Mouse (Mus musculus): ENCODE results near the gene Ptprb.

The Ptprb gene

GRCm38 (mm10) chr10:116374111-116374510 lies 98.8 kb downstream of the Ptprb start:
- DNase-seq (ENCODE audit: low spot score in 2 of 2) = no peak

GRCm38 (mm10) chr10:116376853-116377252 lies 101.5 kb downstream of the Ptprb start:
- no peak for DNase-seq (ENCODE audit: low spot score in 2 of 2)

- no peak for DNase-seq (ENCODE audit: low spot score in 2 of 2)
Observed at GRCm38 (mm10) chr10:116382826-116383685, 107.7 kb downstream of the Ptprb start.

GRCm38 (mm10) chr10:116384401-116384800 lies 109.1 kb downstream of the Ptprb start:
- DNase-seq (ENCODE audit: low spot score in 2 of 2) = no peak

- DNase-seq (ENCODE audit: low spot score in 2 of 2) = no peak
Observed at GRCm38 (mm10) chr10:116386391-116386885, 111.1 kb downstream of the Ptprb start.

DNA sequence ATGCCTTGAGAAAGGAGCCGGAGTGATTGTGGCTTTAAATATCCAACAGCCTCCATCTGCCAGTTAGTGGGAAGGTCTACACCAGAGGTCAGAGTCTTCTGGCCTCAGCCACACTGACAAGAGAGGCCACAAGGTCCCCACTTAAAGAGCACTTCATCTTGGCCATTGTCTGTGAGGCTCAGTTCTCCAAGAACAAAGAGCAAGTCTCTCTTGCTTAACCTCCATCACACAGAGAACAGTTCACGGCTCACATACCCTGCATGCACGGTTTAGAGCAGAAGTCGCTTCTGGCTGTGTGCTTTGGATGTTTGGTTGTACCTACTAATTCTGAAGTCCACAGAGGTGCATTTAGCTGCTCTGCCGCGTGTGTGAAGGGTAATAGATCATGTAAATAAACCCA lies 113.5 kb downstream of the Ptprb start:
- no peak for DNase-seq (ENCODE audit: low spot score in 2 of 2)

DNA sequence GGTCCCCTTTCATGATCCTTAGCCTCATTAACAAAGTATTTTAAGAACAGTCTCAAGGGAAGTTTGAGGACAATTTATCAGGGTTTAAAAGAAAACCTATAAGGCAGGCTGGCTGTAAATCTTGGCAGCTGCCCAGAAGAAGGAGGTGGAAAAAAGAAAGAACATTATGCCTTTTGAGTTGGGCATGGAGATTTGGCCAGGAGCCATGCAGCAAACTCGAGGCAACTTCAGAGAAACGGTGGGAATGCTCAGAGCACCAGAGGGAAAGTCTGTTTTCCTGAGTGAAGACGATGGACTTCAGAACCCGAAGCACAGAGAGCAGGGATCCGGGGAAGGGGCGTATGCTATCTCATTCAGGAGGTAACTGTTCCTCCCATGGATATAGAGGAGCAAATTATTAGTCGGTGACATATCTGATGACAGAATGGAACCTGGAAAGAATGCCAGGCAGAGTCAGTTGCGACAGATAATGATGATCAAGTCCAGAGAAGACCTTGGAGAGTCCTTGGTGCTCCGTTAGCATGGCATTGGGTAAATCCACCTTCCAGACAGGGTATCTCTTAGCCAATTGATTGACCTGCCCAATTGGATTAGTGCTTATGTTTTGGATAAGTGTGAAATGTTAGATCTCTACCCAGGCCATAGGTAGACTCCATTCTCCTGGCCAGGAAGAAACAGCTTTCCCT lies 118.6 kb downstream of the Ptprb start:
- peak in 1 of 2 experiments; percentile 41 for DNase-seq (ENCODE audit: low spot score in 2 of 2)

GRCm38 (mm10) chr10:116394585-116394984 lies 119.3 kb downstream of the Ptprb start:
- DNase-seq (ENCODE audit: low spot score in 2 of 2) = no peak

- DNase-seq (ENCODE audit: low spot score in 2 of 2) = no peak
Observed at GRCm38 (mm10) chr10:116396279-116396678, 121.0 kb downstream of the Ptprb start.

DNA sequence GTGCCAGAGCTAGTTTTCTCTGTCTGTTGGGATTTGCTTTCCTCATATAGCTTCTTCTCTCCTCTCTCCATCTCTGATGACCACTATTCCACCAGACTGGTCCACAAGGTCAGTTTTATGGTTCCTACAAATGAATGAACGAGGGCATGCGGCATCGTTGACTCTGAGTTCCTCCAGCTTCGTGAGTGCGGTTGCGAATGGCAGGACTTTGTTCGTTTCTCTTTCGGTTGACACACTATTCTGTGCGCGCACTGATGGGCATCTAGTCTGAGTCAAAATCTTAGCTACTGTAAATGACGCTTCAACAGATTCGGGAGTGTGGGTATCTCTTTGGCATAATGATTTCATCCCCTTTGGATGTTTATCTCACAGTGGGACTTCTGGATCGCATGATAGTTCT lies 121.6 kb downstream of the Ptprb start:
- DNase-seq (ENCODE audit: low spot score in 2 of 2) = no peak

- DNase-seq (ENCODE audit: low spot score in 2 of 2) = no peak
Observed at GRCm38 (mm10) chr10:116397573-116397972, 122.2 kb downstream of the Ptprb start.

GRCm38 (mm10) chr10:116397973-116398372 lies 122.7 kb downstream of the Ptprb start:
- DNase-seq (ENCODE audit: low spot score in 2 of 2) = no peak

DNA sequence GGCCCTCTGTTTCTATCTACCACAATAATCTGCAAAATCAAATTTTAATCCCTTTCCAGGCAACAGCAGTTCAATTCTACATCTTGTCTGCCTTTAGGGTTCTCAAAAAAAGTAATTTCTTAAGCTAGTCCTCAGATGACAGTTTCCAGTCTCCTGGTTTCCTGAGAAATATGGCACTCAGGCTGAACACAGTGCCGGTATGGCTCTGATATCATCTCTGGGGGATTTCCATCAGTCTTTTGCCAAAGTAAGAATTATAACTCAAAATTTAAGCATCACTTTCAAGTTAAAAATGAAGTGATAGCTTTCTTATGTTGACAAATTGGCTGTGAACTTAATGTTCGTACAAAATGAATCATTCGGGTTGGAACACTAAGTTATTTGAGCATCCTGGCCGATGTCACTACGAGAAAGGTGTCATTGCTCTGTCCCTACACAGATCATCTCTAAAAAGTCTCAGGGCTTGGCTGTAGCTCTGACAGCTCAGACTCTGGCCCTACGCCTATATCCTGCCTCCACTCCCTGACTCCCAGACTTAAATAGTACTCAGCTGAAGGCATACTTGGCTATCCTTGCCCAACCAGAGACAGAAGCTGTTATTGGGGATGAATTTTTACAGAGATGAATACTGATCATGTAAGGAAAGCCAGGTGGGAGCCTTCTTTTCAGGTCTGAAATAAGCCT lies 127.6 kb downstream of the Ptprb start:
- DNase-seq (ENCODE audit: low spot score in 2 of 2) = no peak

DNA sequence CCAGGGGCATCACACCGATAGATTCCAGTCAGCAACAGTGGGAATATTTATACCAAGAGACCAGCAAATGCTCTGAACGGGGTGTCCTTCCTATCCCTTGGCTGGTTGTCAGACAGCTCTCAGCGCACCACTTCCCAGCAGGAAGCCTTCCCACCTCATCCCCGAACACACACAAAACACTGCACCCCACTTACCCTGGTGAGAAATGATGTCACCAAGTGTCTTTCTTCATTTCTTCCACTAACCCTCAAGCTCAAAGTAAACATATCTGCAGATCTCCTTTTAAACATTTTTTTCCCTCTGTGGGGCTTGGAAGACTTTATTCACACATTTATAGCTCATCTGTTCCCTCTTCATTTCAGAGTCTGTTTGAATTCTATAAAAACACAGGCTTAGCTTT lies 128.4 kb downstream of the Ptprb start:
- DNase-seq (ENCODE audit: low spot score in 2 of 2) = peak in 1 of 2 experiments; percentile 17

DNA sequence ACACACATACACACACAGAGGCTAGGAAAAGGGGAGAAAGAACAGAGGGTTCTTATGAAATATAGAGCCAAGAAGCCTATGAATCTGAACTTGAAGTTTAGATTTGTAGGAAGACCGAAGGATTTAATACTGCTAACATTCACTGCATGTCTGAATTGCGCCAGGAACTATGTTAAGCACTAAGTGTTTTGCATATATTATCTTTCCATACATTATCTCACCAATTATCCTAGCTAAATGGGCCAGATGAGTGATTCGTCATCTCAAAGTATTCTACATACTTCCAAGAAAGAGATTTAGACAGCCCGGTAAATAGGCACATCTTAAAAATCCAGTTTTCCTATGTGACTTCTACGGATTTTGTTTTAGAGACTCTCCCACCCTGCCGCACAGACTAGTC lies 129.7 kb downstream of the Ptprb start:
- no peak for DNase-seq (ENCODE audit: low spot score in 2 of 2)

DNA sequence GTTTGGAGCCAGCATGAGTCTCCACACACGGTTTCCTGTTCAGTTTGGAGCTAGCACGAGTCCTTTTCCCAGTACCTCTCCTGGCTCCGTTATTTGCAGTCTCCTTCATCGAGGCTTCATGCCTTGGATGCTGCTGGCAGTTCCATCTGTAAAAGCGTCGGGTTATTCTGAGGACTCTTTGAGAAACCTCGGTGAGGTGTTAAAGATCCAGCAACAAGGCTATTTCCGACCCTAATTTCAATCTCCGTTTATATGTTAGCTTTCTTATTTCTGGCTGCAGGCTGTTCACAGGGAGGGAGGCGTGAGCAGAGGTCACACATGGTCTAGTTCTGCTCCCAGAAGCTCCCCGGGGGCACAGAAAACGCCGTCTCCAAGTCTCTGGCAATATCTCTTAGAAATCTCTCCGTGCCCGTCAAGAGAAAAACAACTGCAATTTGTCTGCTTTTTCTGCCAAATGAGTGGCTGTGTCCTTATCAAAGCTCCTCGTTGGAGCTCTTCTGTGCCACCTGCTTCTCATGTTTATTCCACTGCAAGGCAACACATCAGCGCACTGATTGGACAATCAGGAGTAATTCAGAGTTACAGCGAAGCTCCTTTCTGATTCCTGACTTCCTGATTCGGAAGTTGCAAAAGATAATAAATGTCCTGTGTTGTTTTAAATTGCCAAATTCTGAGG lies 132.5 kb downstream of the Ptprb start:
- no peak for DNase-seq (ENCODE audit: low spot score in 2 of 2)

GRCm38 (mm10) chr10:116410826-116411225 lies 135.5 kb downstream of the Ptprb start:
- no peak for DNase-seq (ENCODE audit: low spot score in 2 of 2)

DNA sequence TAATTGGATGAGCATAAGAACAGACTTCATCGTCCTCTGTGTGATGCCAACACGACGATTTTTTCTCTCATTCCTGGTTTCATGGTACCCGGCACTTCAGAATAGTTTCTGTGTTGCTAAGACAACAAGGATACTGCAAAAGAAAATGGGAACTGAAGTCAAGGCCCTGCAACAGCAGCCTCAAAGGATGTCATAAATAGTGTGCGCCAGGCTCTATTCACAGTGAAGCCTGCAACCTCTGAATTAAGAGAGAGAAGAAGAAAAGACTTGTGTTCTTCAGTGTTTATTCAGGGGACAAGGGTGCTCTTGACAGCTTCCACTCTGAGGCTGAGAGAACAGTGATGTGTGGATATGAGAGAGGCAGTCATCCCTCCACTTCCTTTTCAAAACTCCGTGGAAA lies 140.8 kb downstream of the Ptprb start:
- DNase-seq (ENCODE audit: low spot score in 2 of 2) = no peak

GRCm38 (mm10) chr10:116416726-116417125 lies 141.4 kb downstream of the Ptprb start:
- DNase-seq (ENCODE audit: low spot score in 2 of 2) = no peak

DNA sequence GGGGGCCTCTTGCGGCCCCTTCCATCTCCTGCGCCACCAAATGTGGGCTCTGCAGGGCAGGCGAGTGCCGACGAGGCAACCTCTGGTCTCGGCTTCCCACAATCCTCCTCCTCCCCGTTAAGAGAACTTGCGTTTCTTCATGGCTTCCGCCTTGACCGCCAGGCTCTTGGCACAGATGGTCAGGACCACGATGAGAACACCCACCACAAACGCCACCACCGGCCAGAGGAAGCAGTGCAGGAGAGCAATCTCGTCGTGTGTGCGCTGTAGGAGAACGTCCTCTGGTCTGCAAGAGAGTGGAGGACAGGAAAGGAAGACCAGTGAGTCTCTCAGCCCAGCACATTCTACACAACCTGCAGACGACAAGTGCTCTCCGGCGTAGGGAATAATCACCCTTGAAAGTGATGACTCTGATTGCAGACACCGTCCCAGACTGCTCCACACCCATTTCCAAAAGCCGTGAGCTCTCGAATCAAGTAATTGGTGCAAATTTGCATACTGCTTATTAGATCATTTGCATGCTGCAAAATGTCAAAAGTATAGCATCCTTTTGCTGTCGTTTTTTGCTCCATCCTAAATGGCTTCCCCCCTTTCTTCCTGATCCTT lies 142.9 kb downstream of the Ptprb start:
- DNase-seq (ENCODE audit: low spot score in 2 of 2) = no peak

- DNase-seq (ENCODE audit: low spot score in 2 of 2) = no peak
Observed at GRCm38 (mm10) chr10:116420976-116421375, 145.7 kb downstream of the Ptprb start.
